Mouse (Mus musculus): ENCODE data around the gene Marc2.

Marc2 gene

Small RNAs within 50 kb of the gene (microRNA-seq; reads per million reads assigned to microRNA genes)
- 173 to 186 reads per million in 2 experiments for gene Mir1981
